Mouse (Mus musculus) lung, adult 2 months (tissue): ENCODE measurements around the gene Ptprcap.

Experiments
- CTCF ChIP-seq: fragments of 200-500 bp; IDR thresholded peaks from 2 replicates; pipeline ENCODE4 v1.5.1; 2011; ENCODE audit warnings: mild to moderate bottlenecking, low read length, control low read depth; ENCODE audit not compliant: insufficient read depth
- POLR2A ChIP-seq: fragments of 200-500 bp; IDR thresholded peaks from 2 replicates; pipeline ENCODE4 v1.6.1; 2011; ENCODE audit warnings: low read depth, mild to moderate bottlenecking, control low read depth, low read length, borderline replicate concordance; ENCODE audit errors: extremely low read depth

GRCm38 (mm10) chr19:4151488-4151860 is 1.9 kb upstream of the Ptprcap start:
- no peak for TF ChIP-seq POLR2A
- TF ChIP-seq CTCF = no peak
